Mouse (Mus musculus) regulatory T cell (primary cell): ENCODE measurements around the gene Gm44965.

Experiments used
- in situ Hi-C: fragments of 300-600 bp; cut with MboI, MseI; formaldehyde crosslinking; loops from one replicate; pipeline ENCODE4 v1.15.1; 2025; ENCODE audit warnings: high pct_unique_total_duplicates

The Gm44965 gene

DNA sequence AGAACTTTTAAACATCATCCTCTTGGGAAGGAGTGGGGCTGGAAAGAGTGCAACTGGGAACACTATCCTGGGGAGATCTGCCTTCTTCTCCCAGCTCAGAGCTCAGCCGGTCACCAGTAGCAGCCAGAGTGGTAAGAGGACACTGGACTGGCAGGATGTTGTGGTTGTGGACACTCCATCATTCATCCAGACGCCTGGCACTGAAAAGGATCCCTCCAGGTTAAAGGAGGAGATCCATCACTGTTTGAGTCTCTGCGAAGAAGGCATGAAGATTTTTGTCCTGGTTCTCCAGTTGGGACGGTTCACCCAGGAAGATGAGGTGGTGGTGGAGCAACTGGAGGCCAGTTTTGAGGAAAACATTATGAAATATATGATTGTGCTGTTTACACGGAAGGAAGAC is 65.0 kb downstream of the Gm44965 start:
- in situ Hi-C loops, result no loop called here

DNA sequence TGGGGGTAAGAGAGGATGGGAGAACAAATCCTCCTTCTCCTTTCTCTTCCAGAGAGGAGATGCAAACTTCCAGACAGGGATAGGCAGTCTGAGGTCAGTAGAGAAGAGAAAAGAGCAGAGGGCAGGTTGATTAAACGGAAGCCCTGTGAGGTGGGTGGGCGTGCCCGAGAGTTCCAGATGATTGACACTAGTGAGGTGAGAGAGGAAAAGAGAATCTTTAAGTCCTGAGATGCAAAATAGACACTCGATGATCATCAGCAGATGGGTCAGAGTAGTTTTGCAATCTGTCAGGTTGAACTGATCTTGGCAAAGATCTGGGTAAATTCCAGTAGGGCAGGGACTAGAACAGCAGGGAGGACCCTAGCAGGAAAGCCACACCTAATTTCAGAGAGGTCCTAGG is 71.0 kb downstream of the Gm44965 start:
- in situ Hi-C loops, result no loop called here

DNA sequence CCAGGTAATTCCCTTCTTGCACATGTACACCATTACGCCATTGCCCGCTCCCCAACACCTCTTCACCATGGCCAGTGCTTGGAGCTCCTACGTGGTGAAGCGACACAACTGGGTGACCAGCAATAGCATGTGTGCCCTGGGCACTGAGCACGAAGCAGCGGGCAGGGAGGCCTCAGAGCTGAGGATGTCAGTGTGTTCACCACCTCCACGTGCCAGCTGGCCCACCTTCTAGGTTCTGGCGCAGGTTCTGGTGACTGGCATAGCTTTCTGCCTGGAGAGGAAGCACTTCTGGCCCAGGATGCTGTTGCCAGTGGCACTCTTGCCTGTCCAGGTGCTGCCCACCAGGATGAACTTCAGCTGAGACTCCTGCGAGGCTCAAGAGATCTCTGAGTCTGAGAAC is 71.7 kb downstream of the Gm44965 start:
- in situ Hi-C loops, result no loop called here

DNA sequence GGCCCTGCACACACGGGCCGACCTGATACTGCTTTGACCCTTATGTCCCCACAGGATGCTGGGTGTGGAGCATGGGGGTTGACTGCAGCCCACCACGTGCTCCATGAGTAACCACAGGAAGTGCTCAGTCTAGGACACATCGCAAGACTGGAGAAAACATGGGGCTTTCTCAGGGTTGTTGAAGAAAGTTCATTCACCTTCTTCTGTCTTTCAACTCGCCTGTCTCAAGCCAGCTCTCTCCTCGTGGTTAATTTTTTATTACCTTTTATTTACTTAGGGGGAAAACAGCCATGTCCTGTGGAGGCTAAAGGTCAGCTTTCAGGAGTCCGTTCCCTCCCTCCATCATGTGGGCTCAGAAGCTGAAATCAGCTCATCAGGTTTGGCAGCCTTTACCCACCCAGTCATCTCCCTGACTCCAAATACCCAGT is 72.4 kb downstream of the Gm44965 start:
- in situ Hi-C loops, result no loop called here

DNA sequence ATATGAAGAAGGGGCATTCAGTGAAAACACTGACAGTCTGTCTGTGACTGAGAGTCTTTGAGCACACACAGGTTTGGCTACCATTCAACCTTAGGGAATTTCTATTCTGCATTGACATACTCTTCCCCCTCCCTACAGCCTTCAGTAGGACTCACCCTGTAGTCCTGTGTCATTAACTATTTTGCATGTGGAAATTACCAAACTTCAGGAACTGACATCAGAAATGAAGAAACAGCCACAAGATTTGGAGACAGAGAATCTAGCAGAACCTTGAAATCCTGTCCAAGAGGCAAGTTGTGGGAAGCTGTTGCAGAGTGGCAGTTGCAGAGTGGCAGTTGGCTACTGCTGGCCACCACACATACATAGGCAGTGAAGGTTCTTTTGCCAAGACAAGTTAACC is 74.3 kb downstream of the Gm44965 start:
- in situ Hi-C loops, result no loop called here
